15 mouse cellular contexts compared by ENCODE assay signal in the genomic region with DNA sequence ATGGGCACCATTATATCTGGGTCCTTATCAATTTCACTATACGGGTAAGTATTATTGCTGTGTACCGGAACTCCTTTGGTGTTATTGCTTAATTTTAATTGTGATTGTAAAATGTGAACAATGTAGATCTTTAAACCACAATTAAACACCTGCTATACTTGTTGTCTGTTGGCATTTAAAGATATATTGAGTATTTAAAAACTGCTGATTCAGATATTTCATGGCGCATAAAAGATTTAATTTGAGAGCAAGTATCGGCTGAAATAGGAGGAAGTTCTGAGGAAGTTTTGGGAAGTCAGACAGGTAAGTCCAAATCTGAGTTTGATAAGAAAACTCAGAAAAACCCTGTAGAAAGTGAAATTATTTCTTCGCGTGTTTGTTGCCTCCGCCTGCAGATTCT.
"Had no signal": no experiment of that assay in that cellular context is flagged by ENCODE, and none has a peak within 500 bp of the region (broad histone marks: within the 10 kb centered on the region; RNA-seq: fewer than 3 reads in every experiment).

No protein-coding gene starts in this region.

- H3K4me2 ChIP-seq: liver, embryonic 11.5 days; liver, embryonic 15.5 days; midbrain, embryonic 13.5 days; stomach, embryonic 15.5 days had no signal

- ATAC-seq: lung, postnatal 0 days had no signal

- H3K9ac ChIP-seq: liver, embryonic 15.5 days; midbrain, embryonic 13.5 days; stomach, embryonic 15.5 days had no signal

- H3K9me3 ChIP-seq: limb, embryonic 10.5 days; liver, embryonic 15.5 days; midbrain, embryonic 13.5 days; stomach, embryonic 15.5 days had no signal

- H3K4me3 ChIP-seq: left cerebral cortex, adult 2 months; limb, embryonic 10.5 days; liver, embryonic 15.5 days; midbrain, embryonic 13.5 days; stomach, embryonic 15.5 days had no signal

- H3K4me1 ChIP-seq: limb, embryonic 10.5 days; liver, embryonic 15.5 days; midbrain, embryonic 13.5 days; stomach, embryonic 15.5 days had no signal

- H3K36me3 ChIP-seq: limb, embryonic 10.5 days; liver, embryonic 15.5 days; midbrain, embryonic 13.5 days; stomach, embryonic 15.5 days had no signal

- H3K27me3 ChIP-seq: liver, embryonic 15.5 days; midbrain, embryonic 13.5 days; stomach, embryonic 15.5 days had no signal

- DNase-seq: kidney, adult 8-10 months; kidney, postnatal 10 days; kidney, postnatal 4 days; lung, adult 2 months; lung, postnatal 36 days; spleen, adult 18-20 months; thymus, adult 2 months; thymus, postnatal 25 days had no signal

- H3K27ac ChIP-seq: left cerebral cortex, adult 2 months; limb, embryonic 10.5 days; liver, embryonic 15.5 days; midbrain, embryonic 13.5 days; stomach, embryonic 15.5 days had no signal
